Mouse (Mus musculus) heart, embryonic 11.5 days (tissue): ENCODE measurements around the gene Dpp7. TPM values are rescaled to one million over a fixed set of nuclear protein-coding genes. Genes with fewer than 3 reads are reported as not detected.

Source experiments
- ATAC-seq: fragments of 200-750 bp; cut with Nextera tagmentation; replicated peaks from 2 replicates; pipeline ENCODE4 v1.8.0; 2017; ENCODE audit warnings: moderate library complexity; ENCODE audit not compliant: insufficient number of reproducible peaks, low FRiP score, low TSS enrichment
- H3K27ac ChIP-seq: fragments of 300-500 bp; sonication (generic); 2 replicates; pipeline ENCODE4 v1.5.1; 2014; ENCODE audit warnings: mild to moderate bottlenecking, low read depth, low read length
- H3K27me3 ChIP-seq: fragments of 300-500 bp; sonication (generic); 2 replicates; pipeline ENCODE4 v1.6.1; 2014; ENCODE audit warnings: mild to moderate bottlenecking, low read length, mixed read lengths; ENCODE audit not compliant: control insufficient read depth, insufficient read depth
- H3K36me3 ChIP-seq: fragments of 300-500 bp; sonication (generic); 2 replicates; pipeline ENCODE4 v1.6.1; 2014; ENCODE audit warnings: mild to moderate bottlenecking, low read length, moderate library complexity, mixed read lengths; ENCODE audit not compliant: control insufficient read depth, insufficient read depth
- H3K4me1 ChIP-seq: fragments of 300-500 bp; sonication (generic); 2 replicates; pipeline ENCODE4 v1.6.1; 2014; ENCODE audit warnings: low read length; ENCODE audit not compliant: control insufficient read depth, insufficient read depth
- H3K4me2 ChIP-seq: fragments of 300-500 bp; sonication (generic); 2 replicates; pipeline ENCODE4 v1.6.1; 2014; ENCODE audit warnings: mild to moderate bottlenecking, moderate library complexity
- H3K4me3 ChIP-seq: fragments of 300-500 bp; sonication (generic); 2 replicates; pipeline ENCODE4 v1.5.1; 2014; ENCODE audit warnings: low read depth, low read length
- H3K9ac ChIP-seq: fragments of 300-500 bp; sonication (generic); 2 replicates; pipeline ENCODE4 v1.6.1; 2014; ENCODE audit warnings: mild to moderate bottlenecking, low read depth, low read length, moderate library complexity
- H3K9me3 ChIP-seq: fragments of 300-500 bp; sonication (generic); replicated peaks from 2 replicates; pipeline ENCODE4 v1.6.1; 2016; ENCODE audit warnings: low read length; ENCODE audit not compliant: control insufficient read depth
- WGBS: fragments of 180-500 bp; shearing (Covaris S2); extraction: QIAGEN DNeasy Blood & Tissue Kit; methylation state at CpG from one replicate; pipeline ENCODE4 v1.1.7; 2014; ENCODE audit not compliant: insufficient replicate concordance; 5-methylcytosine and 5-hydroxymethylcytosine counted together
- polyA plus RNA-seq: library from polyadenylated mRNA; unstranded; fragments of >200 nt; fragmentation: Nextera tagmentation; extraction: Ambion mirVana; gene quantifications from 2 replicates; pipeline ENCODE4 v1.2.1, GENCODE M21; 2014

Dpp7 gene
- polyA plus RNA-seq, 1 experiment from 2014 or later = 14.0 TPM

- Histone ChIP-seq H3K4me3 (no peak overlapping the region), H3K4me2 (no peak overlapping the region; the same call in 1 of the 2 replicates), H3K9me3 (no peaks in the 10 kb centered on the region), H3K4me1 (no peaks in the 10 kb centered on the region), H3K27me3 (peaks cover 93% of the 10 kb centered on the region), H3K36me3 (no peaks in the 10 kb centered on the region), H3K9ac (no peak overlapping the region), H3K27ac (no peak overlapping the region)
- WGBS = 1% methylated on average over 22 of the region's 22 CpGs
- no peak for ATAC-seq
Observed at GRCm38 (mm10) chr2:25310969-25311368, 45.2 kb downstream of the Dpp7 start.

GRCm38 (mm10) chr2:25310180-25310579 is 46.0 kb downstream of the Dpp7 start:
- Histone ChIP-seq H3K36me3 (no peaks in the 10 kb centered on the region), H3K27me3 (peaks cover 95% of the 10 kb centered on the region), H3K9ac (no peak overlapping the region), H3K27ac (no peak overlapping the region), H3K4me2 (no peak overlapping the region), H3K4me1 (no peaks in the 10 kb centered on the region), H3K9me3 (no peaks in the 10 kb centered on the region), H3K4me3 (no peak overlapping the region)
- 45% methylated on average over 10 of the region's 10 CpGs for WGBS
- ATAC-seq = no peak

GRCm38 (mm10) chr2:25305587-25306359 is 50.4 kb downstream of the Dpp7 start:
- H3K9me3 ChIP-seq = no peaks in the 10 kb centered on the region

GRCm38 (mm10) chr2:25304657-25305541 is 51.3 kb downstream of the Dpp7 start:
- Histone ChIP-seq H3K9me3 (no peaks in the 10 kb centered on the region), H3K27ac (no peak overlapping the region), H3K9ac (0 out of 2 replicates have a peak overlapping the region, but pooled peaks have one; percentile 59), H3K4me1 (no peaks in the 10 kb centered on the region), H3K36me3 (no peaks in the 10 kb centered on the region), H3K4me2 (peak overlapping the region; percentile 76), H3K4me3 (peak overlapping the region; percentile 37), H3K27me3 (peaks cover 64% of the 10 kb centered on the region)
- no peak for ATAC-seq
- WGBS = 3% methylated on average over 40 of the region's 45 CpGs

More at GRCm38 (mm10) chr2:25305587-25306359, 50.4 kb downstream of the Dpp7 start:
- peak overlapping the region; percentile 76 for H3K4me2 ChIP-seq
- no peaks in the 10 kb centered on the region for H3K36me3 ChIP-seq
- 0 out of 2 replicates have a peak overlapping the region, but pooled peaks have one; percentile 59 for H3K9ac ChIP-seq
- H3K4me1 ChIP-seq = no peaks in the 10 kb centered on the region
- no peak for ATAC-seq
- WGBS = 45% methylated on average over 14 of the region's 14 CpGs
- H3K27ac ChIP-seq = no peak overlapping the region
- peaks cover 72% of the 10 kb centered on the region for H3K27me3 ChIP-seq
- peak overlapping the region; percentile 37; the same call in 1 of the 2 replicates for H3K4me3 ChIP-seq

GRCm38 (mm10) chr2:25303931-25304656 is 52.1 kb downstream of the Dpp7 start:
- Histone ChIP-seq H3K4me3 (no peak overlapping the region), H3K36me3 (no peaks in the 10 kb centered on the region), H3K27me3 (peaks cover 60% of the 10 kb centered on the region), H3K27ac (no peak overlapping the region), H3K4me1 (no peaks in the 10 kb centered on the region), H3K9me3 (no peaks in the 10 kb centered on the region), H3K4me2 (peak overlapping the region; percentile 76; the same call in 1 of the 2 replicates), H3K9ac (no peak overlapping the region)
- 72% methylated on average over 7 of the region's 7 CpGs for WGBS
- no peak for ATAC-seq

GRCm38 (mm10) chr2:25303452-25303851 is 52.7 kb downstream of the Dpp7 start:
- WGBS = 64% methylated on average over 3 of the region's 3 CpGs
- Histone ChIP-seq H3K4me1 (no peaks in the 10 kb centered on the region), H3K27ac (no peak overlapping the region), H3K27me3 (peaks cover 54% of the 10 kb centered on the region), H3K4me3 (no peak overlapping the region), H3K36me3 (no peaks in the 10 kb centered on the region), H3K4me2 (no peak overlapping the region), H3K9me3 (no peaks in the 10 kb centered on the region), H3K9ac (no peak overlapping the region)
- ATAC-seq = no peak

Other genes starting within 250 kb of the Dpp7 start
- gene Nrarp, start 175.6 kb downstream of the Dpp7 start, polyA plus RNA-seq = 4.5 and 4.8 TPM in 2 replicates
- 5.9 and 8.3 TPM in 2 replicates for gene Tor4a, start 159.5 kb downstream of the Dpp7 start, polyA plus RNA-seq
- gene Nelfb, start 144.9 kb downstream of the Dpp7 start, polyA plus RNA-seq = 62.9 and 69.0 TPM in 2 replicates
- not detected in 2 replicates for gene Stpg3, start 141.7 kb downstream of the Dpp7 start, polyA plus RNA-seq
- 0.44 TPM in 1 of 2 replicates, not detected in the other for gene Fam166a, start 137.6 kb downstream of the Dpp7 start, polyA plus RNA-seq
- 449 and 481 TPM in 2 replicates for gene Tubb4b, start 131.7 kb downstream of the Dpp7 start, polyA plus RNA-seq
- gene Slc34a3, start 122.0 kb downstream of the Dpp7 start, polyA plus RNA-seq = not detected in 2 replicates
- gene Rnf224, start 119.6 kb downstream of the Dpp7 start, polyA plus RNA-seq = 0.42 TPM in 1 of 2 replicates, not detected in the other
- 5.2 and 7.1 TPM in 2 replicates for gene Rnf208, start 114.1 kb downstream of the Dpp7 start, polyA plus RNA-seq
- gene Cysrt1, start 113.9 kb downstream of the Dpp7 start, polyA plus RNA-seq = not detected in 2 replicates
- 2.5 and 2.9 TPM in 2 replicates for gene AL732309.1, start 109.5 kb downstream of the Dpp7 start, polyA plus RNA-seq
- 12.9 and 16.0 TPM in 2 replicates for gene Tmem203, start 100.9 kb downstream of the Dpp7 start, polyA plus RNA-seq
- gene Tprn, start 93.7 kb downstream of the Dpp7 start, polyA plus RNA-seq = 3.3 TPM in 2 replicates
- gene Ssna1, start 83.9 kb downstream of the Dpp7 start, polyA plus RNA-seq = 156 and 175 TPM in 2 replicates
- 73.0 and 76.1 TPM in 2 replicates for gene Anapc2, start 83.9 kb downstream of the Dpp7 start, polyA plus RNA-seq
- gene Tmem210, start 68.2 kb downstream of the Dpp7 start, polyA plus RNA-seq = not detected in 2 replicates
- gene Lrrc26, start 66.4 kb downstream of the Dpp7 start, polyA plus RNA-seq = not detected in 2 replicates
- gene Grin1, start 37.2 kb downstream of the Dpp7 start, polyA plus RNA-seq = 0.96 and 1.1 TPM in 2 replicates
- gene Man1b1, start 24.0 kb downstream of the Dpp7 start, polyA plus RNA-seq = 47.9 and 68.4 TPM in 2 replicates
- 10.8 and 11.2 TPM in 2 replicates for gene Uap1l1, start 9.3 kb upstream of the Dpp7 start, polyA plus RNA-seq
- gene Sapcd2, start 16.0 kb upstream of the Dpp7 start, polyA plus RNA-seq = 16.0 and 18.2 TPM in 2 replicates
- gene Entpd2, start 39.5 kb upstream of the Dpp7 start, polyA plus RNA-seq = 0.18 and 0.20 TPM in 2 replicates
- gene Npdc1, start 43.0 kb upstream of the Dpp7 start, polyA plus RNA-seq = 16.8 and 18.9 TPM in 2 replicates
- not detected in 2 replicates for gene Fut7, start 66.9 kb upstream of the Dpp7 start, polyA plus RNA-seq
- gene Abca2, start 72.3 kb upstream of the Dpp7 start, polyA plus RNA-seq = 2.0 and 3.4 TPM in 2 replicates
- 0.47 and 0.83 TPM in 2 replicates for gene Clic3, start 100.5 kb upstream of the Dpp7 start, polyA plus RNA-seq
- gene Paxx, start 104.7 kb upstream of the Dpp7 start, polyA plus RNA-seq = 16.5 and 20.0 TPM in 2 replicates
- 0.66 and 1.1 TPM in 2 replicates for gene Ptgds, start 113.7 kb upstream of the Dpp7 start, polyA plus RNA-seq
- gene Lcn12, start 137.6 kb upstream of the Dpp7 start, polyA plus RNA-seq = not detected in 2 replicates
- gene Fbxw5, start 144.4 kb upstream of the Dpp7 start, polyA plus RNA-seq = 66.7 and 78.7 TPM in 2 replicates
- 3.4 and 3.7 TPM in 2 replicates for gene C8g, start 145.4 kb upstream of the Dpp7 start, polyA plus RNA-seq
- gene Traf2, start 190.6 kb upstream of the Dpp7 start, polyA plus RNA-seq = 20.3 and 21.9 TPM in 2 replicates
- gene Edf1, start 201.5 kb upstream of the Dpp7 start, polyA plus RNA-seq = 318 and 356 TPM in 2 replicates
- 3.2 and 5.5 TPM in 2 replicates for gene Mamdc4, start 218.5 kb upstream of the Dpp7 start, polyA plus RNA-seq
- gene Phpt1, start 218.9 kb upstream of the Dpp7 start, polyA plus RNA-seq = 167 and 172 TPM in 2 replicates
- 0.21 TPM in 1 of 2 replicates, not detected in the other for gene Ajm1, start 225.4 kb upstream of the Dpp7 start, polyA plus RNA-seq